In the genomic region with DNA sequence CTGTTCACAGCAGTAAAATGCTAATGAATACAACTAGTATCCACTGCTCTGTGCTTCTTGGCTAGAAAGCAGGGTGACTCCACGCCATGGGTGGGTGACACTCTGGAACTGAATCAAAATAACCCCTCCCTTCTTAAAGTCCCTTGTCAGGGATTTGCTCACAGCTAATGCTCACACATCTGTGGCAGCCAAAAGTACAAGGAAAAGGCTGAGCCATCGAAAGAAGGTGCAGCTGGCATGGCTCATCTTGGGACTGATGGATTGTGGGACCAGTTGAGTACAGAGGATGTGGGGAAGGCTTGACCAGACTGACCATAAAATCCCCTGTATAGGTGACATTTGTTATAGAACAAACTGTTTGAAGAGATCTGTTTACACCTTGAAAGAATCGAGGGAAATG, we compare ENCODE assay signal across 34 mouse cellular contexts. TPM values are rescaled to one million over a fixed set of nuclear protein-coding genes. Genes with fewer than 3 reads are reported as not detected.
"Had no signal": no experiment of that assay in that cellular context is flagged by ENCODE, and none has a peak within 500 bp of the region (broad histone marks: within the 10 kb centered on the region; RNA-seq: fewer than 3 reads in every experiment).

No protein-coding gene starts in this region.

- H3K9ac ChIP-seq: heart, embryonic 12.5 days; heart, embryonic 13.5 days; heart, embryonic 15.5 days; hindbrain, embryonic 12.5 days; hindbrain, embryonic 13.5 days; hindbrain, embryonic 14.5 days; hindbrain, embryonic 15.5 days; intestine, embryonic 15.5 days; kidney, embryonic 15.5 days had no signal

- H3K27me3 ChIP-seq: hindbrain, embryonic 13.5 days; hindbrain, embryonic 15.5 days; intestine, embryonic 15.5 days; kidney, embryonic 15.5 days had no signal

- H3K27ac ChIP-seq: heart, embryonic 10.5 days; heart, embryonic 13.5 days; heart, embryonic 15.5 days; hindbrain, embryonic 10.5 days; hindbrain, embryonic 12.5 days; hindbrain, embryonic 13.5 days; hindbrain, embryonic 14.5 days; hindbrain, embryonic 15.5 days; intestine, embryonic 15.5 days; kidney, embryonic 15.5 days; kidney, postnatal 0 days; layer of hippocampus, adult 2 months had no signal

- H3K36me3 ChIP-seq: heart, embryonic 10.5 days; heart, embryonic 12.5 days; heart, embryonic 13.5 days; heart, embryonic 15.5 days; hindbrain, embryonic 10.5 days; hindbrain, embryonic 12.5 days; hindbrain, embryonic 13.5 days; hindbrain, embryonic 15.5 days; intestine, embryonic 15.5 days; kidney, embryonic 15.5 days had no signal

- H3K9me3 ChIP-seq: heart, embryonic 10.5 days; heart, embryonic 12.5 days; heart, embryonic 13.5 days; heart, embryonic 15.5 days; hindbrain, embryonic 10.5 days; hindbrain, embryonic 12.5 days; hindbrain, embryonic 13.5 days; hindbrain, embryonic 15.5 days; intestine, embryonic 15.5 days; kidney, embryonic 15.5 days had no signal

- H3K4me3 ChIP-seq: heart, adult 2 months; heart, embryonic 10.5 days; heart, embryonic 12.5 days; heart, embryonic 13.5 days; heart, embryonic 15.5 days; hindbrain, embryonic 10.5 days; hindbrain, embryonic 12.5 days; hindbrain, embryonic 13.5 days; hindbrain, embryonic 15.5 days; intestine, embryonic 15.5 days; kidney, embryonic 15.5 days; layer of hippocampus, adult 2 months had no signal

- H3K4me2 ChIP-seq: heart, embryonic 11.5 days; heart, embryonic 12.5 days; heart, embryonic 13.5 days; heart, embryonic 15.5 days; hindbrain, embryonic 12.5 days; hindbrain, embryonic 13.5 days; hindbrain, embryonic 14.5 days; hindbrain, embryonic 15.5 days; intestine, embryonic 15.5 days; kidney, embryonic 15.5 days had no signal

- DNase-seq: heart, adult 2 months; heart, postnatal 14 days; heart, postnatal 36 days; heart, postnatal 4 days; kidney, adult 11 months; kidney, adult 18-20 months; kidney, adult 2 months; kidney, adult 8-10 months; kidney, adult 9 months; kidney, postnatal 10 days; kidney, postnatal 14 days; kidney, postnatal 25 days; kidney, postnatal 36 days; kidney, postnatal 4 days; layer of hippocampus, adult 9-11 months had no signal

- ATAC-seq: hindbrain, postnatal 0 days; inflammation-experienced regulatory T-cells, adult 6 months; intestine, embryonic 15.5 days; intestine, embryonic 16.5 days; intestine, postnatal 0 days had no signal

RNA-seq across cellular contexts. Expression of a gene that starts 44.1 kb away (rescaled TPM):
- total RNA-seq: hematopoietic stem cell, adult 5-6 weeks had no signal
